Mouse (Mus musculus) cerebellum, adult 2 months (tissue): ENCODE data around the gene Epb41.

Experiments used
- CTCF ChIP-seq: fragments of 200-500 bp; IDR thresholded peaks from 2 replicates; pipeline ENCODE4 v1.5.1; 2011; ENCODE audit warnings: low read depth, mild to moderate bottlenecking, control low read depth, low read length, moderate library complexity, borderline replicate concordance; ENCODE audit not compliant: insufficient read depth
- POLR2A ChIP-seq: fragments of 200-500 bp; IDR thresholded peaks from 2 replicates; pipeline ENCODE4 v1.6.1; 2011; ENCODE audit warnings: low read length, control low read depth, borderline replicate concordance; ENCODE audit not compliant: insufficient read depth

DNA sequence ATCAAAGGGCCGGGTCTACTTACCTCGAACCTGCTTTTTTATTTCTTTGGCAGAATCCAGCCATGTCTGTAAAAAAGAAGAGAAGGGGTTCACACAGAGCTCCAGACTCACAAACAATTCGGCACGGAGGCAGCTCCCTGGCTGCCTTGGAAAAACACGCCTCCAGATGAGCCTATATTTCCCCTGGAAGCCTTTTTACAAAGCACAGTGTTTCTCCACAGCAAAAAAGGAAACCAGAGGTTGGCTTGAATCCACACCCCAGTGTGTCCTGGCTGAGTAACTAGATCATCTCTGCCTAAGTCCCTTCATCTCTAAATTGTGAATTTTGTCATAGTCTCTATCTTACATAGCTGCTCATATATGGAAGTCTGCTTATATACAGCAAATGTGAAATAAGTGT is 77.6 kb downstream of the Epb41 start:
- TF ChIP-seq CTCF (no peak), POLR2A (no peak)
